Mouse (Mus musculus) left cerebral cortex, postnatal 25 days (tissue): Measurements from ENCODE around the gene Ksr1. TPM values are rescaled to one million over a fixed set of nuclear protein-coding genes. Genes with fewer than 3 reads are reported as not detected.
"Not testable (repeated sequence)": the region's sequence is repeated elsewhere in the genome, so short reads cannot be mapped to it uniquely, and the experiment has no call there.

Source experiments
- DNase-seq, 2 experiments: peaks; one replicate each; pipeline ENCODE4 v3.0.0; 2022; ENCODE audit warnings: low spot score in 2 of 2, mixed read lengths in 1 of 2
- intact Hi-C: fragments of 180-260 bp; cut with DNase I; formaldehyde crosslinking; loops from one replicate; pipeline ENCODE4 v1.15.1; 2025
- total RNA-seq, 2 experiments: library from RNA; stranded (reverse); gene quantifications; 2 replicates each; pipeline ENCODE4 v1.2.3; 2021

The Ksr1 gene
- total RNA-seq, 2 experiments from 2014 or later = 55.2 to 60.6 TPM

- intact Hi-C loops = no loop called here
- DNase-seq = no peak
These were observed 138.0 kb downstream of the Ksr1 start for GRCm38 (mm10) chr11:79008007-79008775.

GRCm38 (mm10) chr11:79007356-79007755 lies 138.9 kb downstream of the Ksr1 start:
- intact Hi-C loops, DNase-seq: not testable (repeated sequence)

DNA sequence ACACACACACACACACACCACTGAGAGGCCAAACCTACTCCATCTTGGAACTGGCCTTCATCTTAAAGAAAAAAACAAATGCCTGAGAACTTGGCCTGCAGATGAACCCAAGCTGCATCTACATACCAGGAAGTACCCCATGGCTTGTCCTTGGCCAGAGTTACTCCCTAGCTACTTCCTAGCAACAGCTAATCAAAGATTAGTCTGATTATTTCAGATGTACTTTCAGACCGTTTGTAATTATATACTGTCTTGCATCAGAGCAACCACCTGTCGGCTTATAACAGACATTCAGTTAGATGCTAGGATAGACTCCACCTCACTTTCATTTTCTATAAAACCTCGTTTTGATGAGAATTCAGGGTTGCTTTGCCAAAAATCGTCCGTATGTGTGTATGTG lies 139.8 kb downstream of the Ksr1 start:
- no peak for DNase-seq
- intact Hi-C loops = no loop called here

DNA sequence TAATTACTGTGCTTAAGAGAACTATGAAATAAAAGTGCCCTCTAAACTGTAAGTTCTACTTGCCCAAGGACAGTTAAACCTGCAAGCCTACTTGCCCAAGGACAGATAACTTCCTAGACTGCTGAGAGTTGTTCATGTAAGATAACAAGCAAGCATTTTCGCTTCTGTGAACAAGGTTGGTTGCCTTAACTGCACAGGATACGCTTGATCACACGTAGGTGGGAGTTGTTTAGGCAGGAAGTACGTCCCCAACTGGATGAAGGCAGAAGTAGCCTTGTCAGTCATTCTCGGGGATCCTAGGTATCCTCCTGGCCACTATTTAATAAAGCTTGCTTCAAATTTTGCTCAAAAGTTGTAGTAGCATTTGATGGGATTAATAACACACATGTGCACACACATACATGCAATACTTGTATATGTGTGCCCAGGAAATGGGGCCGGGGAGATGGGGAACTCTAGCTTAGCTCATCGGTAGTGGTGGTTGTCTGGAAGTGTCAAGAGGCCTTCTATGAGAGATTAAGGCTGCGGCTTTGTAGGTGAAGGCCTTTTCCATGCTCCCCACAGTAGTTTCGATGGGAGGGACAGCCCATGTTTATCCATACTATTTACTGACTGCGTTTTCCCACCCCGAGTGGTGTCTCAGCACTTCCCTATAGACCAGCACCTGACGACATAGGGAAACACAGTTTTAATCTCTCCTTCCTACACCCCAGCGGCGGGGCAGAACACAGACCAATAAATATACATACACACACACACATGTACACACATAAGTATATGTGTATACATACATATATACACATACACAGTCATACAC lies 140.4 kb downstream of the Ksr1 start:
- intact Hi-C loops = no loop called here

GRCm38 (mm10) chr11:79003769-79004638 lies 142.2 kb downstream of the Ksr1 start:
- intact Hi-C loops = no loop called here
- DNase-seq = no peak

More for the DNA sequence above, 140.4 kb downstream of the Ksr1 start:
- no peak for DNase-seq

DNA sequence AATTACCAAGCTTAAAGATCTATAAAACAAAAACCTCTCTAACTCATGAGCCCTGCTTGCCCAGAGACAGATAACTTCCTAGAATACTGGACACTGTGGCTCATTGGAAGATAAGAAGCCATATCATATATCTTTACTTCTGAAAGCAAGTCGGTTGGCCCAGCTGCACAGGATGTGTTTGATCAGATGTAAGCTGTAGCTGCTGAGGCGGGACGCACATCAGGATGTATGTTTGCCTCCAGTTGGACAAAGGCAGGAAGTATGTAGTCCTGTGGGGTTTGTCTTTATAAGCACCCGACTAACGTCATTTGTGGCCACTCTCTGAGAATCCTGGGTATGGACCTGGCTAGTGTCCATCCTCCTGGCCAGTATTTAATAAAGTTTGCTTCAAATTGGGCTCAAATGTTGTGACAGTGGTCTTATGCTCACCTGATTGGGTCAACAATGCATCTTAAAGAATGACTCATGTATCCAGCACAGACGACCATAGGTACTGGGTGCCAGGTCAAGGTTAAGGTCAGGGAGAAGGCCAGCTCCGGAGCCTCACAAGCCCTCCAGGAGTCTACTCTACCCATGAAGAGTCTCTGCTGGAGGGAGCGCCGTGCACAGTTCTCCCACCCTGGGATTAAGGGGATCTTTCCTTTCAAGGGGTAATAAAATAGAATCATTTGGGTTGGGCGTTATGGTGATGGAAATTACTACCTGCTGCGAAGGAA lies 143.0 kb downstream of the Ksr1 start:
- intact Hi-C loops = no loop called here
- DNase-seq = no peak

DNA sequence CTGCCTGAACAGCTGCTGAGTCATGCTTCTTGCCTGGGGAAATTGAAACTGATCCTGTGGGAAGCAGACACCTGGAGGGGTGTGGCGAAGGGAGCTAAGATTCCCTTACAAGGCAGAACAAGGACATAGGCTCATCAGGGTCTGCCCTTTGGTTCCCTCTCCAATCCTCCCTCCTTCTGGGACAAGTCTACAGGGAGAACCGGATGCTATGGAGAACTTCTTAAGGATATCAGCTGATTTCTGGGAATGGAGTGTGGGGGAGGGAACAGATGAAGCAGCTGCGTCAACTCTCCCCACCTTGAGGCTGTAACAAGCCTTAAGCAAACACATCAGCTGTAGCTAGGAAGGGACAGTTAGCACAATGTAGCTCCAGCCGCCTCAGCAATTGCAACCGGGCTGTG lies 143.7 kb downstream of the Ksr1 start:
- DNase-seq = no peak
- intact Hi-C loops = no loop called here

DNA sequence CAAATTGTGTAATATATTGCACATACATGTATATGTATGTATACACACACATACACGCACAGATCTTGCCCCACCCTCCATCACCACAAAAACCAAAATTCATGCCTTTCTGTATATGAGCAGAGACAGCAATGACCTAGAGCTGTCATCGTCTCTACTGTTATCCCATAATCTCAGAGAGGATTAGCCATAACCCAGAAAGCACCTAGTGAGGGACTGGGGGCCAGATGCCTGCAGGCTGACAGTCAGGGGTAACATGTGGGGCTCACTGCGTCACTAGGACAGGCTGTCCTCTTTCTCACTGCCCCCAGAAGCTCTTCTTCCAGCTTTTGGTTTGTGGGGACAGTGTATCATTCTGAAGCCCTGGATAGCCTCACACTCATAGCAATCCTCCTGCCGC lies 144.3 kb downstream of the Ksr1 start:
- no peak for DNase-seq
- intact Hi-C loops = no loop called here

DNA sequence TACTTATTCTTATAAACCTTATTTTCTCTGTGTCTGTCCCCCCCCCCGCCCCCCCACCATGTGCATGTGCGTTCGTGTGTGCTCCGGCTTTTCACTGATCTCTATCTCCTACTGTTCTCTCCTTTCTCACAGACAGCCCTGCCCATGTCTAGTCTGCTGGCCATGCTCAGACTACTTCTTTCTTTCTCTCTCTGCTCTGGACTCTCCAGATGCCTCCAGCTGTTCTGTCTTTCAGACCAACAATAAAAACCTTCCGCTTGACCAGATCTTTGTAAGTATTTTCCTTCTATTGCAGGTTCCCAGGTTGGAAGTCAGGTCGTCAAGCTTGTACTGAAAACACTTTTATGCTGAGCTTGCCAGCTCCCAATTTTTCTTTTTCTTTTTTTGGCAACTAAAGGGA lies 147.1 kb downstream of the Ksr1 start:
- no peak for DNase-seq
- intact Hi-C loops = no loop called here

GRCm38 (mm10) chr11:78990875-78991543 lies 155.2 kb downstream of the Ksr1 start:
- intact Hi-C loops, DNase-seq: not testable (repeated sequence)

GRCm38 (mm10) chr11:78990096-78990495 lies 156.1 kb downstream of the Ksr1 start:
- intact Hi-C loops = no loop called here
- DNase-seq = no peak

DNA sequence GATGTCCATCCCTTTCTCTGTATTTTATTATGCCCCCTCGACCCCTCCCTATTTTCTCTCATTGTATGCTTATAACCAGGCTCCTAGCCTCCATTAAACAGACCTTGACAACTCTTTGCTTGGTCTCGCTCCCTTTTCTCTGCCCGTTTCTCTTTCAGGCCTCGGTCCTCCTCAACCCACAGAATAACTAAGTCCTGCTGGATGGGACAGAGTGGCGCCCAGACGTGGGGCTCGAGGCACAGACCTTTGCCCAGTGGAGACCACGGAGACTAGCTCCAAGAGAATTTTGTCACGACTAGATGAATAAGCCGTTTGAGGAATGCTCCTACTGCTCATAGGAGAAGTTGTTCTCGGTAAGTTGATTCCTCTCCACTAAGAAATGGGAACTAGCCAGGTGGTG lies 157.0 kb downstream of the Ksr1 start:
- DNase-seq, intact Hi-C loops: not testable (repeated sequence)

GRCm38 (mm10) chr11:78986311-78987002 lies 159.8 kb downstream of the Ksr1 start:
- intact Hi-C loops = no loop called here
- no peak for DNase-seq

DNA sequence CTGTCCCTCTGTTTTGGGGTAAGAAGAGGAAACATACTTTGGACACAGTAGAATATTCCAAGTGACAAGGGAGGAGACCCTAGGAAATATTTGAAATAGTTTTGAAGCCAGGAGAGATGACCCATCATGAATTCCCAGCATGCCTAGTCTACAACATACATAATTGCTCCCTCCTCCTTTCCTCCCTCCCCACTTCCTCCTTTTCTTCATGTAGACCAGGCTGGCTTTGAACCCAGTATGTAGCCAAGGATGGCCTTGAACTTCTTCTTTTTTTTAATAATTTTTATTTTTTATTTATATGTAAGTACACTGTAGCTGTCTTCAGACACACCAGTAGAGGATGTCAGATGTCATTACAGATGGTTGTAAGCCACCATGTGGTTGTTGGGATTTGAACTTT lies 160.7 kb downstream of the Ksr1 start:
- intact Hi-C loops = no loop called here
- DNase-seq = no peak

DNA sequence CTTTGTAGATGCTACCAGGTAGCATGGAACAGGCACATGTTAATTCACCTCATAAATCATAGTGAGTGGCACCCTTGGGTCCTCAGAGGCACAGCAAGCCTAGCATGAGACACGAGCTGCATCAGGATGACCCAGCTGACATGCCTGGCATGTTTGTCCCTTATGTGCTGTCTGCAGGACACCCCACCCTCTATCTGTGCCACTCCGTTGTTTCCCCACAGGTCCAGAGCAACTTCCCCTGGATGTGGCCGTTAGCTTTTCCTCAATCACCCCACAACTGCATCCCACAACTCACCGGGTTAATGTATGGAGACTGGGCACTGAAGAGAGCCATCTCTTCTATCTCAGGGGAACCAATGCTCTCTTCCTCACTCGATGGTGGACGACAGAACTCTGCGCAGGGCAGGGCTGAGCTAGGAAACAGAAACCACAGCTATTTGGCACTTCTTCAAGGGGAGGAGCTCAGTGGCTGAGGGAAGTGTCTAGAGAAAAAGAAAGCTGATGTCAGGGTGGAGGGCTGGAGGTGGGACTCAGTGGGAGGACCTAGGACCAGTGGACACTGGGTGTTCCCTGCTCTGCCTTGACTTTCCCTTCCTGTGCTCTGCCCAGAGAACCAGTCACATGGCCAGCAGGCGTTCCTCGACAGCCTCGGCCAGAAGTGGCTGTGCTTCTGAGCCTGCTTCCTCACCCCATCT lies 161.6 kb downstream of the Ksr1 start, which contains the start of gene Lgals9:
TSS of gene Lgals9 (minus strand) at position 464 of the 695 bp plus-strand sequence.
- intact Hi-C loops = no loop called here
- peak in 1 of 2 experiments; percentile 57 for DNase-seq

GRCm38 (mm10) chr11:78983539-78983938 lies 162.7 kb downstream of the Ksr1 start:
- no peak for DNase-seq
- intact Hi-C loops = no loop called here

GRCm38 (mm10) chr11:78982513-78983291 lies 163.5 kb downstream of the Ksr1 start:
- intact Hi-C loops = no loop called here

More at GRCm38 (mm10) chr11:78982513-78983291, 163.5 kb downstream of the Ksr1 start:
- DNase-seq = peak in 1 of 2 experiments; percentile 8
